Mouse (Mus musculus) kidney, embryonic 14.5 days (tissue): ENCODE data around the gene Klhl22. TPM values are rescaled to one million over a fixed set of nuclear protein-coding genes. Genes with fewer than 3 reads are reported as not detected.

Source experiments
- ATAC-seq: fragments of 200-750 bp; cut with Nextera tagmentation; 2 replicates; pipeline ENCODE4 v1.8.0; 2017; ENCODE audit warnings: moderate number of reproducible peaks, mild to moderate bottlenecking, moderate TSS enrichment, moderate library complexity; ENCODE audit not compliant: low FRiP score, low TSS enrichment
- H3K27ac ChIP-seq: fragments of 300-500 bp; sonication (generic); 2 replicates; pipeline ENCODE4 v1.5.1; 2014; ENCODE audit warnings: low read depth, mild to moderate bottlenecking, low read length, moderate library complexity, mixed read lengths
- H3K27me3 ChIP-seq: fragments of 300-500 bp; sonication (generic); 2 replicates; pipeline ENCODE4 v1.6.1; 2014; ENCODE audit warnings: mild to moderate bottlenecking, low read length; ENCODE audit not compliant: control insufficient read depth, insufficient read depth
- H3K36me3 ChIP-seq: fragments of 300-500 bp; sonication (generic); 2 replicates; pipeline ENCODE4 v1.6.1; 2014; ENCODE audit warnings: low read length, mixed read lengths; ENCODE audit not compliant: control insufficient read depth, insufficient read depth
- H3K4me1 ChIP-seq: fragments of 300-500 bp; sonication (generic); 2 replicates; pipeline ENCODE4 v1.6.1; 2014; ENCODE audit warnings: low read length, mixed read lengths; ENCODE audit not compliant: control insufficient read depth, insufficient read depth
- H3K4me2 ChIP-seq: fragments of 300-500 bp; sonication (generic); replicated peaks from 2 replicates; pipeline ENCODE4 v1.6.1; 2014; ENCODE audit warnings: low read depth, mild to moderate bottlenecking, low read length
- H3K4me3 ChIP-seq: fragments of 300-500 bp; sonication (generic); 2 replicates; pipeline ENCODE4 v1.5.1; 2014; ENCODE audit warnings: mild to moderate bottlenecking, low read length
- H3K9ac ChIP-seq: fragments of 300-500 bp; sonication (generic); 2 replicates; pipeline ENCODE4 v1.6.1; 2014; ENCODE audit warnings: low read depth, mild to moderate bottlenecking, low read length, moderate library complexity
- H3K9me3 ChIP-seq: fragments of 300-500 bp; sonication (generic); 2 replicates; pipeline ENCODE4 v1.6.1; 2016; ENCODE audit warnings: low read length; ENCODE audit not compliant: control insufficient read depth
- WGBS: fragments of 180-500 bp; shearing (Covaris S2); extraction: QIAGEN DNeasy Blood & Tissue Kit; methylation state at CpG from one replicate; pipeline ENCODE4 v1.1.7; 2014; 5-methylcytosine and 5-hydroxymethylcytosine counted together
- polyA plus RNA-seq: library from polyadenylated mRNA; unstranded; fragments of >200 nt; fragmentation: Nextera tagmentation; extraction: Ambion mirVana; gene quantifications from 2 replicates; pipeline ENCODE4 v1.2.1, GENCODE M21; 2014

The Klhl22 gene
- polyA plus RNA-seq, 1 experiment from 2014 or later = 70.3 TPM

DNA sequence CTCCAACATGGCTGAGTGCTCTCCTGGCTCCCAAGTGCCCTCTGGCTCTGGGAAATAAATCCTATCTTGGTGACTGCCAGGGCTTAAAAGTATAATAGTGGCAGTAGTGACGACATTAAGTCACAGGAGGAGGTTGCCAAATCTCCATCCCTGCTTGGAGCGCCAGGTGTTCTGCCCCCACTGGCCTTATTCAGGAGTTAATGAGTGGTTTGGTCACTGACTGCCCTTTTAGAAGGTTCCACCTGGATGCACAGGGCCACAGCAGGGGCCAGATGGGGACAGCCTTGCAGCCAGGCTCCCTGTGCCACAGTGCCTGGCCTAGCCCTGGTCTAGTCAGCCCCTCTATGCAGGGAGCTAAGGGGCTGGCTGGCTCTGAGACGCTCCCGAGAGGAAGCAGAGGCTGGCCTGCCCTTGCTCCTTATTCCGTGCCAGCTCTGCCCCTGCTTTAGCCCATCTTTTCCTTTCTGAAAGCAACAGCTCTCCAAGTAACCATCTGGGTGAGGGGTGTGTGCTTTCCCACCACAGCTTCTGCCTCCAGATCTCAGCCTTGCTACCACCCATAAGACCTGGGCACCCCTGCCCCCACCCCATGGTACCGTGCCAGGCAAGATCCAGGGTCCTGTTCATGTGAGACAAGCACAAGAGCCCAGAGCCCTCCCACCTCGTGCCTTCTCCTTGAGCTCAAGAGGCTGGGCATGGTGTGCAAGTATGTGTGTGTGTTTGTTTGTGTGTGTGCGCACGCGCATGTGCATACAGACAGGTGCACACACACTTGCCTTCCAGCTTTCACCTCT, 71.2 kb downstream of the Klhl22 start:
- peaks cover 57% of the 10 kb centered on the region for H3K27me3 ChIP-seq
- ATAC-seq = no peak
- H3K9me3 ChIP-seq = no peaks in the 10 kb centered on the region
- no peaks in the 10 kb centered on the region for H3K4me1 ChIP-seq
- no peak overlapping the region for H3K4me2 ChIP-seq
- no peaks in the 10 kb centered on the region for H3K36me3 ChIP-seq
- no peak overlapping the region for H3K4me3 ChIP-seq
- H3K9ac ChIP-seq = no peak overlapping the region
- WGBS = 67% methylated on average over 10 of the region's 10 CpGs
- H3K27ac ChIP-seq = no peak overlapping the region

DNA sequence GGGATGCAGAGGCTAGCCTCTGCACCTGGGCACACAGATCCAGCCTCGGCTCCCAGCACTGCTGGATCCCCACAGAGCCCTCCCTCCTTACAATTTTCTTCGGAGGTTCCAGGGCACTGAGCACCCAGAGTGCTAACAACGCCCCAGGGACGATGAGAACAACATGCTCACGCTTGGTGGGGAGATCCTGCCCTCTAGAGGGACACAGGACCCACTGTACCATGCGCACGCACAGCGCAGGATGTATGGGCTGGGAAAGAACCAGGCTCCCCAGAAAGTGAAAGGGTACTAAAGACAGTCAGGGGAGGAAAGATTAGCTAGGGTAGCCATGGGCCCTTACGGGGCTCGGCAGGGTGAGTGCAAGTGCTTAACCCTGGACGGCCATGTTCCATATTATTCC, 72.4 kb downstream of the Klhl22 start:
- no peaks in the 10 kb centered on the region for H3K4me1 ChIP-seq
- H3K27ac ChIP-seq = no peak overlapping the region
- peaks cover 68% of the 10 kb centered on the region for H3K27me3 ChIP-seq
- ATAC-seq = no peak
- H3K4me3 ChIP-seq = no peak overlapping the region
- 13% methylated on average over 11 of the region's 11 CpGs for WGBS
- H3K9me3 ChIP-seq = no peaks in the 10 kb centered on the region
- H3K9ac ChIP-seq = no peak overlapping the region
- no peaks in the 10 kb centered on the region for H3K36me3 ChIP-seq
- H3K4me2 ChIP-seq = no peak overlapping the region

DNA sequence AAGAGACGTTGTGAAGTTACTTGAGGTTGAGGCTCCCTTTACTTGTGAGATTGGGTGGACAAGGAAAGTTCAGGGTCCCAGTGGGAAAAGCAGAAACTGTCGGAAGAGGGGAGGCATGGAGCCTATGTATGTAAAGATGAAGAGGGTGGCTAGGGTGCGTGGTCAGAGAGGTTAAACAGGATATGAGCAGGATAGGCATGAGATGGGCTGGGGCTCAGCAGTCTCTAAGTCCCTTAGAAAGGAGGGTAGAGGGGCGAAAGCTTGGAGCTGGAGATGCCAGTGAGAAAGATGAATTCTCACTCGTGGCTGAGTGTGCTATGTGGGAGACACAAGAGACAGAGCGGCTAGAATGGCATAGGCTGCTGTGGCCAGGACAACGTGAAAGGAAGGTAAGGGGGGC, 73.4 kb downstream of the Klhl22 start, which contains the start of gene B830017H08Rik:
B830017H08Rik (plus strand) TSS at position 301 of the 400 bp plus-strand sequence.
- H3K9ac ChIP-seq = peak within 1 kb of the TSS; percentile 61

DNA sequence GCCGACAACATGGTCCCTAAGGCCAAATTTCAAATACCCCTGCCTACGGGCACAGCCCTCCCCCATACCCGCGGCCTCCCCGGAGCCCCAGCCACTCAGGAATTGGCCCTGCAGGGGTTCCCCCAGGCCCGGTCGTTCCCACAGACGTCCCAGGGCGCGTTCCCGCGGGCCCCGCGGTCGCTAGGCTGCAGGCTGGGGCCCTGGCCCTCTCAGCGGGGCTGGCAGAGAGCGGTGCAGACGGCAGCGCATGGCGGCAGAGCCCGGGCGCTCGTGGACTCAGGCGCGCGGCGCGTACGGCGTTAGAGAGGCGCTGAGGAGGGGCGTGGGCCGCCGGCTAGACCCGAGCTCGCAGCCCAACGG, 73.9 kb downstream of the Klhl22 start:
- Histone ChIP-seq H3K9me3 (no peaks in the 10 kb centered on the region), H3K4me2 (peak overlapping the region; percentile 100), H3K36me3 (no peaks in the 10 kb centered on the region), H3K27me3 (peaks cover 68% of the 10 kb centered on the region), H3K4me3 (peak overlapping the region; percentile 49), H3K4me1 (no peaks in the 10 kb centered on the region), H3K27ac (no peak overlapping the region), H3K9ac (peak overlapping the region; percentile 61)
- 1% methylated on average over 20 of the region's 37 CpGs for WGBS
- ATAC-seq = peak; percentile 30; the same call in 1 of the 2 replicates

More for the DNA sequence above, 73.4 kb downstream of the Klhl22 start, which contains the start of gene B830017H08Rik:
- 27% methylated on average over 7 of the region's 7 CpGs for WGBS
- Histone ChIP-seq H3K4me1 (no peaks in the 10 kb centered on the region), H3K9me3 (no peaks in the 10 kb centered on the region), H3K36me3 (no peaks in the 10 kb centered on the region), H3K27me3 (peaks cover 68% of the 10 kb centered on the region), H3K27ac (no peak within 1 kb of the TSS), H3K4me2 (peak within 1 kb of the TSS; percentile 100), H3K4me3 (peak within 1 kb of the TSS; percentile 49)
- ATAC-seq = no peak

DNA sequence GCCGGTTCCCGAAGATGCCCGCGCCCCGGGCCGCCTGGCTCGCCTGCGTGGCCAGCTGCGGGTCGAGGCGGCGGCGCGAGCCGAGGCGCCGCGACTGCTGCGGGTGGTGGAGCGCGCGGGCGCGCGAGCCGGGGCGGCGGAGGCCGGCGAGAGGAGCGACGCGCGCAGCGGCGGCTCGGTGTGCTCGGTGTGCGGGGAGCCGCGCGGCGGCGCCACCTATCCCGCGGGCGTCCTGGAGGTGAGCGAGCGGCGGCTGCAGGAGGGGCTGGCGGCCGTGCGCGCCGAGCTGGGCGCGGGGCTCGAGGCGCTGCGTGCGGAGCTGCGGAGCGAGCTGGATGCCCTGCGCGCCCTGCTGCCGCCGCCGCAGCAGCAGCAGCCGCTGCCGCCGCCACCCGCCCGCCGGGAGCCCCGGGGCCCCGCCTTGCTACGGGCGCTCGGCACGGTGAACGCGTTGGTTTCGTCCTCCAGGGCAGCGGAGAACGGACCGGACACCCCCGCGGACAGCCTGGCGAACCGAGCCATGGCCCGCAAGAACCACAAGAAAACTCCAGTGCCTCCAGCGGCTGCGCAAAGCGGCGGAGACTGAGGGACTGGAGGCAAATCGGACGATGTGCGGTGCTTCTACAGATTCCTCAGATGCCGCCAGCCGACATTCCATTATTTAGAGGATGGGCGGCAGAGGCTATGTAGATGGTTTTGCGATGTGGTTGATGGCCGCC, 74.4 kb downstream of the Klhl22 start:
- H3K4me2 ChIP-seq = peak overlapping the region; percentile 100
- H3K9ac ChIP-seq = peak overlapping the region; percentile 61
- peaks cover 68% of the 10 kb centered on the region for H3K27me3 ChIP-seq
- no peaks in the 10 kb centered on the region for H3K9me3 ChIP-seq
- WGBS = 1% methylated on average over 55 of the region's 103 CpGs
- no peaks in the 10 kb centered on the region for H3K36me3 ChIP-seq
- 0 out of 2 replicates have a peak, but pooled peaks have one; percentile 21 for ATAC-seq
- H3K4me1 ChIP-seq = no peaks in the 10 kb centered on the region
- H3K4me3 ChIP-seq = peak overlapping the region; percentile 49
- H3K27ac ChIP-seq = no peak overlapping the region

DNA sequence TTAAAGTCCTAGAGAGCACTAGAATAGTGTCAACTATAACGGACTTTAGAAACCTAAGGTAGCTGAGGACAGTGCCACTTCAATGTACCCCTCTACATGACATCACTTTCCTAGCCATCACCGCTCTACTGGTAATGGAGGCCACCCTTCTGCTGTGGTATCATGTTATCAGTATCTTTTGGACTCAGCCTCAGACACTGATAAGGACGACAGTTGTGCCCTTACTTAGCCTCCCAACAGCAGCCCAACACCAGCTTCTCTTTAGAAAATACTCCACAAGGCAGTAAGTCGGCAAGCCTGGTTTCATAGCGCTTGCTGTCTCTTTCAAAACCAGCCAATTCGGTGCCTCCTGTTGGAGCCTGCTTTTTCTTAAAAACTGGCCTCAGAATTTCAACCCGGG, 75.1 kb downstream of the Klhl22 start:
- WGBS = 53% methylated on average over 7 of the region's 7 CpGs
- H3K36me3 ChIP-seq = no peaks in the 10 kb centered on the region
- peaks cover 68% of the 10 kb centered on the region for H3K27me3 ChIP-seq
- H3K9me3 ChIP-seq = no peaks in the 10 kb centered on the region
- peak overlapping the region; percentile 100 for H3K4me2 ChIP-seq
- no peak overlapping the region for H3K27ac ChIP-seq
- ATAC-seq = no peak
- peak overlapping the region; percentile 49 for H3K4me3 ChIP-seq
- H3K9ac ChIP-seq = no peak overlapping the region
- no peaks in the 10 kb centered on the region for H3K4me1 ChIP-seq

DNA sequence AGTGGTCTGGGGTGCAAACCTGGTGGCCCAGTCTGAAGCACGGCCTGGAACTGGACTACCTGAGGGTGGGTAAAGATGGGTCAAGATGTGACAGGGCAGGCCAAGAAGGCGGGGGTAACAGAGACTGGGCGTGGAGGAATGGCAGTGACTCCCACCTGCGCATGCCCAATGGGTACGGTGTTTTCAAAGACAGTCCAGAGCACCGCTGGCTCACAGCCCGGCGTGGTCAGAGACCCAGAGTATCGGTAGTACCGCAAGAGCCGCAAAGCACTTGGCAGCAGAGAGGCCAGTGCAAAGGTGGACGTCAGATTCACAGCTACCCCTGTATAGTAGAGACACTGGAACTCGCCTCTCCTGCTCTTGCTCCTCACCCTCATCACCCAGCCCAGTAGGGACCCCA, 76.1 kb downstream of the Klhl22 start:
- Histone ChIP-seq H3K4me1 (no peaks in the 10 kb centered on the region), H3K27me3 (peaks cover 63% of the 10 kb centered on the region), H3K36me3 (no peaks in the 10 kb centered on the region), H3K9ac (no peak overlapping the region), H3K9me3 (no peaks in the 10 kb centered on the region), H3K4me2 (no peak overlapping the region), H3K27ac (no peak overlapping the region), H3K4me3 (no peak overlapping the region)
- 53% methylated on average over 13 of the region's 13 CpGs for WGBS
- no peak for ATAC-seq

DNA sequence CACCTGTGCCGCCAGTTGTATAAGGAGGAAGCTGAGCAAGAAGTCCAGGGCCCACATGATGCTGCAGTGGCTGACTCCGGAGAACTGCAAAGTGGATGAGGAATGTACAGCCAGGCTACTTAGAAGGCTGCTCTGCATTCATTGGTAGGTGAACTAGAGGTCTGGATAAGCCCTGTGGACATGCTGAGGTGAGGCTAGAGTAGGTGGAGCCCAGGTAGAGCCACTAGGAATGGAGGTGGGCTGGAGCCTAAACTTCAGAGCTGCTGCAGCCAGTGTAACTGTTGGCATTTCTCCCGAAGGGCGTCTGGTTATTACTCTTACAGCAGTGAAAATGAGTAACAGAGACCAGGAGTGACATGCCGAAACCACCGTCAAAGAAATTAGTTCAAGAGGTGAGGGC, 78.6 kb downstream of the Klhl22 start, which contains the start of gene Car15:
Car15 (minus strand) TSS at position 314 of the 400 bp plus-strand sequence.
- Histone ChIP-seq H3K9me3 (no peaks in the 10 kb centered on the region), H3K36me3 (peaks cover 24% of the 10 kb centered on the region), H3K4me1 (no peaks in the 10 kb centered on the region), H3K9ac (no peak within 1 kb of the TSS), H3K27me3 (peaks cover 37% of the 10 kb centered on the region), H3K4me2 (no peak within 1 kb of the TSS), H3K27ac (no peak within 1 kb of the TSS), H3K4me3 (no peak within 1 kb of the TSS)
- 79% methylated on average over 6 of the region's 6 CpGs for WGBS
- no peak for ATAC-seq

DNA sequence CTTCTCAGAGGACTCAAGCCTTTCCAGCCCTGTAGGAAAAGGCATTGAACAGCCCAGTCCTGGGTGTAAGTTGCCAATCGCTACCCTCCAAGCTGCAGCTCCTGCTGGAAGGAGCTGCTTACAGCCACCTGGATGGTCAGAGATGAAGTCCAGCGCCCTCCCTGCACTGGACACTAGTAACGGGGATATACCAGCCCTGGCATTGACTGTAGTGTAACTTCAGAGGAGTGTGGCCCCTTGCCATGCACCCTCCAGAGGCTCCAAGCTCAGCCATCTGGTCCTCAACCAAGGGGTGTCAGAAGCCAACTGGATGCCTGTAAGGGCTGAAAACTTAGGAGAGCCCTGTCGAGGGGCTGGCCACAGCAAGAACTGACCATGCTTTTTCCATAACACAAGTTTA, 80.6 kb downstream of the Klhl22 start:
- 86% methylated on average over 4 of the region's 4 CpGs for WGBS
- no peaks in the 10 kb centered on the region for H3K9me3 ChIP-seq
- H3K9ac ChIP-seq = no peak overlapping the region
- ATAC-seq = no peak
- H3K36me3 ChIP-seq = peaks cover 43% of the 10 kb centered on the region
- H3K4me2 ChIP-seq = no peak overlapping the region
- peaks cover 18% of the 10 kb centered on the region for H3K27me3 ChIP-seq
- H3K27ac ChIP-seq = no peak overlapping the region
- no peaks in the 10 kb centered on the region for H3K4me1 ChIP-seq
- H3K4me3 ChIP-seq = no peak overlapping the region
